Mouse (Mus musculus): ENCODE results near the gene Adcy5. TPM values are rescaled to one million over a fixed set of nuclear protein-coding genes. Genes with fewer than 3 reads are reported as not detected.

Adcy5 gene
- polyA plus RNA-seq, 1 experiment from 2014 or later: 2.8 TPM

DNA sequence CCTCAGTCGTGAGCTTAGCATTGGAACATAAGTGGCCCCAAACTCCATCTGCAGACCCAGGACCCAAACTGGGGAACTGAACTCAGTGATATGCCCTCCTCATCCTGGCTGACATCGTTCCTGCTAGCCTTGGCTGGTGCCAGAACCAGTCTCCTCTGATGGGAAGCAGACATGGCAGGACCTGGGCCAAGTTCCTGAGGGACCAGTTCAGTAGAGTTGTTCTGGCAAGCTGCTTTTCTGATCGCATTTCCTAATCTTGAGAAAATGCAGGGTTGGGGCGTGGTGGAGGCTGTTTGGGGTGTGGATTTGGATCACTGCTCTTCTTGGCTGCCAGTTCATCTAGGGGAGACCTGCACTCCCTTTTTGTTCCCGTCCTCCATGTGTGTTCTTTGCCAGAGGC, 143.1 kb downstream of the Adcy5 start:
- no peaks in the 10 kb centered on the region for H3K27me3 ChIP-seq
- H3K9ac ChIP-seq: no peak overlapping the region
- H3K27ac ChIP-seq: no peak overlapping the region
- 0 out of 2 replicates have a peak, but pooled peaks cover 2% of the 10 kb centered on the region for H3K36me3 ChIP-seq (replicated peaks)
- ATAC-seq (ENCODE audit: low FRiP score): no peak
- WGBS: 88% methylated on average over 5 of the region's 5 CpGs
- H3K4me2 ChIP-seq: no peak overlapping the region
- no peaks in the 10 kb centered on the region for H3K4me1 ChIP-seq
- H3K9me3 ChIP-seq: no peaks in the 10 kb centered on the region
- no peak overlapping the region for H3K4me3 ChIP-seq (replicated peaks)

DNA sequence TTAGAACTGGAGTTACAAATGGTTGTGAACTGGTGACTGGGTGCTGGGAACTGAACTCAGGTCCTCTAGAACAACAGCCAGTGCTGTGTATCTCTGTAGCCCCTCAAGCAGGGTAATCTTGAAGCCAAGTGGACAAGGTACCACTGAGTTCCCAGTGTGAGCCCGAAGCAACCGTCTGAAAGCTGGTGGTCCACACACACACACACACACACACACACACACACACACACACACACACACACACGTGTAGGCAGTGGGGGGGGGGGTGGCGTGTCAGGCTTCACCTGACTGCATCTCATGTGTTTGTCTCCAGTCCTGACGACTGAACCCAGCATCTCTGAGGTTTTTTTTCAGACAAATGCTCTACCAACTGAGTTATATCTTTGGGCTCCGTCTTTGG, 145.5 kb downstream of the Adcy5 start:
- Histone ChIP-seq H3K4me2 (no peak overlapping the region), H3K9me3 (no peaks in the 10 kb centered on the region), H3K27me3 (no peaks in the 10 kb centered on the region), H3K36me3 (replicated peaks) (peaks cover 16% of the 10 kb centered on the region), H3K4me3 (replicated peaks) (no peak overlapping the region), H3K4me1 (no peaks in the 10 kb centered on the region), H3K27ac (no peak overlapping the region), H3K9ac (no peak overlapping the region)
- 97% methylated on average over 6 of the region's 6 CpGs for WGBS
- ATAC-seq (ENCODE audit: low FRiP score): no peak

DNA sequence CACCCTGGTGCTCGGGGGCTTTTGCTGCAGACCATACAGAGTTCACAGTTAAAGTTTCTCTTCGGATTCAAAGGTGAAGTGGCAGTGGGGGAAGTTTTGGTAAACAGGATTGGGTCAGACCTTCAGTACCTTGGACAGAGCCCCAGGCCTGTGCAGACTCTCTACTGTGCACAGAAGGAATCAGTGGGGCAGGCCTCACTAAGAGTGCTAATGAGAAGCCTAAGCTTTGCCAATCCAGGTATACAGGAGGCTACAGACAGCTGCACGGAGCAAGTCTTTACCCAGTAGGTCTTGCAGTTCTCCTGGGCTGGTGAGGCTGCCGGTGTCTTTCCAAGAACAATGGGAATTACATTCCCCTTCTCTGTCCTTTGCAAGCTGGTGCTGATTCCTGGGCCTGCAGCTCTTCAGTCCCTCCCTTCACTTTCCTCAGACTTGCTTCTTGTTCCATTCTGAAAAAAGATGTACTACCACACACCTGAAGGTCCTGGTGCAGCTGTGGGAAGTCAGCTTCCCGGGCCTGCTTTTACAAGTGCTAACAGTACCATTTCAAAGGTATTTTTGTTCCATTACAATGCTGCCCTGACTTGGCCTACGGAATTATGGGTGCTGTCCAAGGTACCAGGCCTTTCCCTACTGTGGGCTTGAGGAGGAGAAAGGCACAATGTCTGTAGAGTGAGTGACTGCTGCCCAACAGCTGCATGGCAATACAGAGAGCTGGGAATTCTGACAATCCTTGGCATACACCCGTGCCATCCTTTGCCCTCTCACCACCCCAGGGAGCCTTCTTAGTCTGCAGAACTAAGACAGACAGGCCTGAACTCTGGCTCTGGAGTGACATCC, 148.0 kb downstream of the Adcy5 start:
- peaks cover 18% of the 10 kb centered on the region for H3K36me3 ChIP-seq (replicated peaks)
- H3K4me3 ChIP-seq (replicated peaks): no peak overlapping the region
- H3K27me3 ChIP-seq: no peaks in the 10 kb centered on the region
- no peak overlapping the region for H3K27ac ChIP-seq
- 52% methylated on average over 7 of the region's 7 CpGs for WGBS
- H3K4me1 ChIP-seq: no peaks in the 10 kb centered on the region
- no peak overlapping the region for H3K4me2 ChIP-seq
- ATAC-seq (ENCODE audit: low FRiP score): no peak
- no peaks in the 10 kb centered on the region for H3K9me3 ChIP-seq
- H3K9ac ChIP-seq: no peak overlapping the region

DNA sequence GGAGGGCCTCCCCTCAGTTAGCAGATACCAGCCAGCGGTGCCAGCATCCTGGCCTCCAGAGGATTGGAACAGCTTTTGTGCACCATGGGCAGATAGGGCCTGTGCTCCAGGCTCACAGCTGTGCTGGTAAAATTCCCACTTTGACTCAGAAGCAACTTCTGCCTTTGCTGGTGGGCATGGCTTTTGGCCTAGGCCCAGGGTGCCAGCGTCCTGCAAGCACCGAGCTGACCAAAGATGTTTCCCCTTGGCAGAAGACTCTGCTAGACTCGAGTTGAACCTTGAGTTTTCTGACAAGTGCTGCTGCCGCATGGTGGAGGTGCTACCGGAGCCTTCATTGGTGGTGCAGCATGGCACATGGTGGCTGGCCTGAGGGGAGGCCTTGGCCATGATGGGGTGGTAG, 149.0 kb downstream of the Adcy5 start:
- Histone ChIP-seq H3K4me2 (no peak overlapping the region), H3K27me3 (no peaks in the 10 kb centered on the region), H3K9ac (no peak overlapping the region), H3K36me3 (replicated peaks) (peaks cover 18% of the 10 kb centered on the region), H3K27ac (no peak overlapping the region), H3K4me3 (replicated peaks) (no peak overlapping the region), H3K9me3 (no peaks in the 10 kb centered on the region), H3K4me1 (no peaks in the 10 kb centered on the region)
- 90% methylated on average over 6 of the region's 6 CpGs for WGBS
- ATAC-seq (ENCODE audit: low FRiP score): no peak

DNA sequence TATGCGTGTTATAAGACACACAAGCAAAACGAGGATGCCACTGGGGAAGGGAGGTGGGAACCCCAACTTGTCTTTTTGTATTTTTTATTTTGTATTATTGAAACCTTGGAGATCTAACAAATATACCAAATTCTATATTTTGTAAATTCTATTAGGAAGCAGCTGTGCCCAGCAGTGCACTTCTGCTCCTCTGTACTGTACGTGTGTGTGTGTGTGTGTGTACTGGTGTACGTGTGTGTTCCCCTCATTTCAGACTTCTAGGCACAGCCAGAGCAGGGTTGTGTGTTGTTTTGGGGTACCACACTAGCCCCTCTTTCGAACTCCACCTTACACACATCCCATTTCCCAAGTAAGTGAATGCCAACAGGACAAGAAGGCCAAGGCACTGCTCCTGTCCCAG, 149.7 kb downstream of the Adcy5 start:
- Histone ChIP-seq H3K36me3 (replicated peaks) (peaks cover 19% of the 10 kb centered on the region), H3K9ac (no peak overlapping the region), H3K27me3 (no peaks in the 10 kb centered on the region), H3K4me2 (no peak overlapping the region), H3K27ac (no peak overlapping the region), H3K9me3 (no peaks in the 10 kb centered on the region), H3K4me3 (replicated peaks) (no peak overlapping the region), H3K4me1 (no peaks in the 10 kb centered on the region)
- 92% methylated on average over 5 of the region's 5 CpGs for WGBS
- ATAC-seq (ENCODE audit: low FRiP score): no peak

DNA sequence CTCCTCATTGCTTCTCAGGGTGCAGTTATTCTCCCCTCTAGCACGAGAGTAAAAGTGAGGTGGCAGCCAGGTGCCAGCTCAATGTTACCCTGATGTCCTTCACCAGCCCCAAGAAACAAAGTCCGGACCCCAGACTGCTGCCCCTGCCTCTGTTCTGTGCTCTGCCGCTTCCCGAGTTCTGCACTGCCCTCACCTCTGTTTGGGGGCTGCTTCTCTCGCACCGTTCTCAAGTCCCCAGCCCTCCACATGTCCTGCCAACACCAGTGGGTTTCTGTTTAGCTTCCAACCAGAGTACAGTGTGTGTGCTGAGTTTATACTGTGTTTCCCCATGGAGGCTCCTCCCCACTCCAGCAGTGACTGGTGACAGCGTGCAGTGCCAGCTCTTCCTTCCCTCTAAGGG, 150.5 kb downstream of the Adcy5 start:
- 87% methylated on average over 7 of the region's 7 CpGs for WGBS
- Histone ChIP-seq H3K4me1 (no peaks in the 10 kb centered on the region), H3K4me3 (replicated peaks) (no peak overlapping the region), H3K27me3 (no peaks in the 10 kb centered on the region), H3K27ac (no peak overlapping the region), H3K4me2 (no peak overlapping the region), H3K9me3 (no peaks in the 10 kb centered on the region), H3K9ac (no peak overlapping the region), H3K36me3 (replicated peaks) (peaks cover 22% of the 10 kb centered on the region)
- no peak for ATAC-seq (ENCODE audit: low FRiP score)

DNA sequence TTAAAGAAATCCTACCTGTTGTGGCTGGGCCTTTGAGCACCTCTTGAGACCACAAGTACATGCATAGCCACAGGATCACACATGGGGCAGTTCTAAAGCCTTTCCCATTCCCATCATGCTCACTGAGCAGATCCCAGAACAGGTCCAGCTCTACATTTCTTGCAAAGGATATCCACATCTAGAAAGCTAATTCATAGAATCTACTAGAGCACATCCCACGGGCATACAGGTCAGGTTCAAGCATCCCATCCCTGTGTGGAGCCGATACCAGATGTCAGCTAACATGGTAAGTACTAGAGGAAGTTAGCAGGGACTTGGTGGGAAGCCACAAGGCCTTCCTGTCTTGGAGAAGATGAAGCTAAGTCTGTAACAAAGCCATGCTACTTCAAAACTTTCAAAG, 152.0 kb downstream of the Adcy5 start:
- ATAC-seq (ENCODE audit: low FRiP score): no peak
- WGBS: 95% methylated on average over 2 of the region's 2 CpGs
- peaks cover 5% of the 10 kb centered on the region for H3K4me1 ChIP-seq

DNA sequence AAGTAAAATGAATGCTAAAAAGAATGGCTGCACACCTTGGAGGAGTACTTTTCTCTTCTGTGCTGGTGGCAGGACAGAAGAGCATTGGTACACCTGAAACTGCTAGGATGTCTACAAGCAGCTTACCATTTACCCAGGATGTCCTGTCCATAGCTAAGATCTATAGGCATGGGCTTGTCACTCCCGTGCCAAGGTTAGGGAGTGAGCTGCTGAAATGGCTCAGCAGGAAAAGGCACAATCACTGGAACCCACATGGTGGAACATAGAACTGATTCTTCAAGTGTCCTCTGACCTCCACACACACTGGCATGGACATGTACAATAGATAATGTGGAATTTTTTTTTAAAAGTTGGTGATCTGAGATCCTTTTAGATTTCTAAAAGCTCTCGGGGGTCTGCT, 152.7 kb downstream of the Adcy5 start:
- no peak overlapping the region for H3K4me2 ChIP-seq
- no peak overlapping the region for H3K27ac ChIP-seq
- no peaks in the 10 kb centered on the region for H3K9me3 ChIP-seq
- no peak overlapping the region for H3K9ac ChIP-seq
- WGBS: 87% methylated on average over 2 of the region's 2 CpGs
- H3K27me3 ChIP-seq: no peaks in the 10 kb centered on the region
- ATAC-seq (ENCODE audit: low FRiP score): no peak
- H3K4me1 ChIP-seq: peaks cover 10% of the 10 kb centered on the region
- peaks cover 19% of the 10 kb centered on the region for H3K36me3 ChIP-seq (replicated peaks)
- no peak overlapping the region for H3K4me3 ChIP-seq (replicated peaks)

More for the DNA sequence above, 152.0 kb downstream of the Adcy5 start:
- Histone ChIP-seq H3K4me3 (replicated peaks) (no peak overlapping the region), H3K36me3 (replicated peaks) (peaks cover 21% of the 10 kb centered on the region), H3K9me3 (no peaks in the 10 kb centered on the region), H3K4me2 (no peak overlapping the region), H3K9ac (no peak overlapping the region), H3K27me3 (no peaks in the 10 kb centered on the region), H3K27ac (no peak overlapping the region)

DNA sequence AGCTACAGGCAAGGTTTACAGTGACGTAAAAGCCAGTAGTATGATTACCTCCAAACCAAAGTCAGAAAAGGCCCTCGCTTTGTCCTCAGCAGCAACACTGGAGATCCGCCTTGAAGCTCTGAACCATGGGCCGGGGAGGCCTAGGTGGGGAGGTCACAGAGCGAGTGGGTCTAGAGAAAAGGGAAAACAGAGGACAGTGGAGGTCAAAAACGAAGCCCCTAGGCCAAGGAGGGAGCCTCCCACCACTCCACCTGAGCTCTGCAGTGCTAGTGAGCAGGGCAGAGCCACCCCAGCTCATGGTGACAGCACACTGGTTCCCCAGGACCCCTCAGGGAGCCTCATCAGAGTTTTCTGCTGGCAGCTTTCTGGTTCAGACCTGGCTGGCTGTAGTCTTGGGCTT, 153.3 kb downstream of the Adcy5 start:
- no peak for ATAC-seq (ENCODE audit: low FRiP score)
- Histone ChIP-seq H3K9me3 (no peaks in the 10 kb centered on the region), H3K4me2 (no peak overlapping the region), H3K36me3 (replicated peaks) (peaks cover 19% of the 10 kb centered on the region), H3K27ac (no peak overlapping the region), H3K9ac (no peak overlapping the region), H3K27me3 (no peaks in the 10 kb centered on the region), H3K4me3 (replicated peaks) (no peak overlapping the region), H3K4me1 (peaks cover 10% of the 10 kb centered on the region)
- WGBS: 91% methylated on average over 6 of the region's 6 CpGs

DNA sequence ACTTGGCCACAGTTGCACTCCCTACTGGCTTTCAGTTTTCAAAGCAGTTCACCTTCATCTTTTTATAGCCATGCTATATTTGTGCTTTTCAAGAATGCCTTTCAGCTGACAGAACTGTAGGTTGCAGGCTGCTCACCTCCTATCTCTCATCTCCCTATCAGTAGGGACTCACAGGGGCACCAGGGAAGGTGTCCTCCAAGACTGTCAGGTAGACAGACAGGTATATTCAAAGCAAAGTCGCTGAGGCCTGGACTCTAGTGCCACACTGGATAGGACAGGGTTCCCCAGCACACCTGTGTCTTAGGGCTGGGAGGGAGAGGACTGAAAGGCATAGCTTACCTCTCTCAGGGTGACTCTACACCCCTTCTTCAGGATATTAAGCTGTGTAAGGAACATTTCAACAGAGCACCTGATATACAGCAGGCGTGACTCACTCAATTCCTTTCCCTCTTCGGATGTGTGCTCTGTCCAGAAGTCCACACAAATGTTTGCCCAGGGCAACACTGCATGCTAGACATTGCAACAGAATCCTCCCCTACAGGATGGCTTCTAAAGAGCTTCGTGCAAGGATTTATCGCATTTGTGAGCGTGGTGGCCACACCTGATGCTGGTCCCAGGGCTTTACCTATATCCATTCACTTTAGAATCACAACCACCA, 153.9 kb downstream of the Adcy5 start:
- H3K9ac ChIP-seq: no peak overlapping the region
- ATAC-seq (ENCODE audit: low FRiP score): no peak
- H3K4me2 ChIP-seq: no peak overlapping the region
- H3K4me1 ChIP-seq: peaks cover 10% of the 10 kb centered on the region
- H3K9me3 ChIP-seq: no peaks in the 10 kb centered on the region
- 94% methylated on average over 6 of the region's 6 CpGs for WGBS
- no peaks in the 10 kb centered on the region for H3K27me3 ChIP-seq
- H3K36me3 ChIP-seq (replicated peaks): peaks cover 20% of the 10 kb centered on the region
- no peak overlapping the region for H3K4me3 ChIP-seq (replicated peaks)
- H3K27ac ChIP-seq: no peak overlapping the region

DNA sequence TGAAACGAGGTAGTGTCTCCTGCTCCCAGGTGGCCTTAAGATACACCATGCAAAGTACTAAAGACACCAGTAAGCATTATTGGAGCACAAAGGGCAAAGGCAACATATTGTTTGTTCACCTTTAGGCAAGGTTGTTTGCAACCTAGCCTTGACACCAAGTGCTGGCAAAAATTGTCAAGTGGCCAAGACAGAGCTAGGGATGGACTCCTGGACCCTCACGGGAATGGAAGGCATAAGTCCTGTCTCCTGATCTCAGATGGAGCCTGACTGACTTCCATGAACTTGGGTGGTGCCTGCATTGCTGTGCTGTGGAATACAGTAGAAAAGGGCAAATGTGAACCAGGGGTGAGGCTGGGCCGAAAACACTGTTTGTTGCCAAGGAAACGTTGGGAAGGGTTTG, 155.0 kb downstream of the Adcy5 start:
- 86% methylated on average over 4 of the region's 4 CpGs for WGBS
- no peak overlapping the region for H3K9ac ChIP-seq
- H3K4me3 ChIP-seq (replicated peaks): no peak overlapping the region
- no peaks in the 10 kb centered on the region for H3K27me3 ChIP-seq
- H3K4me1 ChIP-seq: peaks cover 10% of the 10 kb centered on the region
- no peak overlapping the region for H3K27ac ChIP-seq
- peaks cover 17% of the 10 kb centered on the region for H3K36me3 ChIP-seq (replicated peaks)
- no peak for ATAC-seq (ENCODE audit: low FRiP score)
- H3K9me3 ChIP-seq: no peaks in the 10 kb centered on the region
- H3K4me2 ChIP-seq: no peak overlapping the region

DNA sequence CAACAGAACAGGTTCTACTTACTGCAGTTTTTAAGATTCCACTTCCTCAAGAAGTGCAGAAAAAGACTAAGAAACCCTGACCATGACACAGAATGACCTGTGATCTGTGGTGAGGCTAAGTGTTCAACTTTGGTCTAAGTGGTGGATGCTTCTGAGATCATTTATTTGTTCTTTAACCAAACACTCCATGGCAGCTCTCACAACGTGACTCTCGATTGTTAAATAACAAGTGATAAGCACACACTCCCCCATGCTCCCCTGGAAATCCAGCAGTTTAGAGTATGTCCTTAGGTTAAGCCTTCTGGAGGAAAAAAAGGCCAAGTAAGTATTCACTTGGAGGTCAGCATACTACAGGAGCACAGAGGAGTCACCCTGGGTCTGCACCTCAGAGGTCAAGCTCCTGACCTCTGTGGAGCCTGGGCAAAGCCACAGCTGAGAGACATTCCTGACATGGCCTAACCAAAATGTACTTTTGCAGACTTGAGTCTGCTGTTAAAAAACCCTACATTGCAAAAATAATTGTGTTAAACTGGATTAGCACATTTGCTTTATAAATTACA, 156.0 kb downstream of the Adcy5 start:
- no peak overlapping the region for H3K4me2 ChIP-seq
- ATAC-seq (ENCODE audit: low FRiP score): no peak
- no peak overlapping the region for H3K27ac ChIP-seq
- H3K9ac ChIP-seq: no peak overlapping the region
- no peaks in the 10 kb centered on the region for H3K9me3 ChIP-seq
- H3K4me1 ChIP-seq: peaks cover 10% of the 10 kb centered on the region
- 62% methylated on average over 2 of the region's 2 CpGs for WGBS
- no peaks in the 10 kb centered on the region for H3K27me3 ChIP-seq
- no peak overlapping the region for H3K4me3 ChIP-seq (replicated peaks)
- H3K36me3 ChIP-seq (replicated peaks): peaks cover 12% of the 10 kb centered on the region

Data from forebrain, embryonic 12.5 days (tissue).